In genomic region chr2:174297086-174297571, GRCm38 (mm10) we compare ENCODE assay signal across 7 mouse cellular contexts. TPM values are rescaled to one million over a fixed set of nuclear protein-coding genes. Genes with fewer than 3 reads are reported as not detected.
DNase-seq lines count a peak whose midpoint lies in the region; ATAC-seq lines count a peak whose summit lies in the region.

No protein-coding gene starts in this region.

- ATAC-seq in erythroblast, adult 5-6 weeks (replicated peaks; ENCODE audit: low FRiP score, poor library complexity, severe bottlenecking), result peak; percentile 64
- ATAC-seq in hindbrain, embryonic 16.5 days, result no peak
- no peak for ATAC-seq in lung, embryonic 15.5 days (ENCODE audit: borderline replicate concordance, extremely low read depth, low FRiP score, low TSS enrichment)

- DNase-seq in A20 (ENCODE audit: low read depth, low spot score), result peak; percentile 89
- DNase-seq in CD4-positive helper T cell, adult 2 months (ENCODE audit: low read depth, low spot score), result peak; percentile 48
- peak; percentile 71 for DNase-seq in retina, embryonic 14.5 days (ENCODE audit: low spot score)
- no peak for DNase-seq in cerebellum, adult 18-20 months

- H3K4me1 ChIP-seq in hindbrain, embryonic 16.5 days (ENCODE audit: control insufficient read depth, insufficient read depth, low read depth, low read length), result peaks cover 32% of the 10 kb centered on the region
- peaks cover 28% of the 10 kb centered on the region; the same call in 1 of the 2 replicates for H3K4me1 ChIP-seq in lung, embryonic 15.5 days

- WGBS in hindbrain, embryonic 16.5 days, result 43% methylated on average over 29 of the region's 29 CpGs
- 41% methylated on average over 29 of the region's 29 CpGs for WGBS in lung, embryonic 15.5 days

- no peak overlapping the region for H3K27ac ChIP-seq in hindbrain, embryonic 16.5 days (ENCODE audit: low read depth, low read length)
- no peak overlapping the region for H3K27ac ChIP-seq in lung, embryonic 15.5 days

- H3K4me3 ChIP-seq in hindbrain, embryonic 16.5 days (ENCODE audit: low read length), result peak overlapping the region; percentile 27
- H3K4me3 ChIP-seq in lung, embryonic 15.5 days, result peak overlapping the region; percentile 23

- H3K9me3 ChIP-seq in hindbrain, embryonic 16.5 days (ENCODE audit: control insufficient read depth, low read length), result peaks cover 58% of the 10 kb centered on the region
- H3K9me3 ChIP-seq in lung, embryonic 15.5 days, result peaks cover 43% of the 10 kb centered on the region

- no peak overlapping the region for H3K9ac ChIP-seq in hindbrain, embryonic 16.5 days (ENCODE audit: low read depth, low read length)
- no peak overlapping the region for H3K9ac ChIP-seq in lung, embryonic 15.5 days

- peak overlapping the region; percentile 45 for H3K4me2 ChIP-seq in hindbrain, embryonic 16.5 days (ENCODE audit: low read length)
- peak overlapping the region; percentile 69 for H3K4me2 ChIP-seq in lung, embryonic 15.5 days

- peaks cover 11% of the 10 kb centered on the region for H3K27me3 ChIP-seq in hindbrain, embryonic 16.5 days (replicated peaks; ENCODE audit: control insufficient read depth, insufficient read depth, low read length)
- H3K27me3 ChIP-seq in lung, embryonic 15.5 days, result peaks cover 37% of the 10 kb centered on the region

- no peaks in the 10 kb centered on the region for H3K36me3 ChIP-seq in hindbrain, embryonic 16.5 days (ENCODE audit: control insufficient read depth, insufficient read depth, low read length)
- 0 out of 2 replicates have a peak, but pooled peaks cover 6% of the 10 kb centered on the region for H3K36me3 ChIP-seq in lung, embryonic 15.5 days

RNA-seq across cellular contexts. Expression of gene Gnas, which starts 13.0 kb away (rescaled TPM):
- total RNA-seq in erythroblast, adult 5-6 weeks (2015; ENCODE audit: low replicate concordance), result 236 and 242 TPM in 2 replicates
- 156 and 162 TPM in 2 replicates for total RNA-seq in erythroblast, adult 5-6 weeks (2017; ENCODE audit: low replicate concordance)
- polyA plus RNA-seq in hindbrain, embryonic 16.5 days (2015; fragmentation: Nextera tagmentation; extraction: Ambion mirVana), result 1,030 and 1,626 TPM in 2 replicates
- 2,028 and 2,095 TPM in 2 replicates for polyA plus RNA-seq in lung, embryonic 15.5 days (2015; fragmentation: Nextera tagmentation; extraction: Ambion mirVana)

RNA-seq across cellular contexts. Expression of gene Gm20721, which starts 49.4 kb away (rescaled TPM):
- total RNA-seq in erythroblast, adult 5-6 weeks (2015; ENCODE audit: low replicate concordance), result not detected in 2 replicates
- total RNA-seq in erythroblast, adult 5-6 weeks (2017; ENCODE audit: low replicate concordance), result 0.43 and 8.5 TPM in 2 replicates
- 15.1 and 23.5 TPM in 2 replicates for polyA plus RNA-seq in hindbrain, embryonic 16.5 days (2015; fragmentation: Nextera tagmentation; extraction: Ambion mirVana)
- 25.3 and 26.4 TPM in 2 replicates for polyA plus RNA-seq in lung, embryonic 15.5 days (2015; fragmentation: Nextera tagmentation; extraction: Ambion mirVana)

Comparison
In these comparisons a context has a peak if more than half of its experiments do, and no peak if none do; other contexts are left out.
1. DNase-seq: peak in A20 (single experiment), CD4-positive helper T cell, adult 2 months (single experiment) and retina, embryonic 14.5 days (single experiment); none in cerebellum, adult 18-20 months (0 of 2).